ENCODE assay signal across 13 mouse cellular contexts in genomic region chr1:72301845-72302244, GRCm38 (mm10). TPM values are rescaled to one million over a fixed set of nuclear protein-coding genes. Genes with fewer than 3 reads are reported as not detected.
"Had no signal": no experiment of that assay in that cellular context is flagged by ENCODE, and none has a peak within 500 bp of the region (broad histone marks: within the 10 kb centered on the region; RNA-seq: fewer than 3 reads in every experiment).

No protein-coding gene starts in this region.

- H3K9ac ChIP-seq: limb, embryonic 12.5 days; liver, embryonic 14.5 days; midbrain, embryonic 15.5 days; neural tube, embryonic 13.5 days had no signal

- H3K27ac ChIP-seq: kidney, postnatal 0 days; limb, embryonic 12.5 days; liver, embryonic 14.5 days; midbrain, embryonic 15.5 days; neural tube, embryonic 13.5 days had no signal

- DNase-seq: kidney, postnatal 36 days; layer of hippocampus, adult 9-11 months; layer of hippocampus, postnatal 36 days; liver; lung, adult 18-20 months; right cerebral cortex, postnatal 14 days had no signal

- ATAC-seq: midbrain, embryonic 15.5 days had no signal

- H3K9me3 ChIP-seq: limb, embryonic 12.5 days; midbrain, embryonic 15.5 days; neural tube, embryonic 13.5 days had no signal

- H3K27me3 ChIP-seq: limb, embryonic 12.5 days; midbrain, embryonic 15.5 days; neural tube, embryonic 13.5 days had no signal

- H3K4me1 ChIP-seq: midbrain, embryonic 15.5 days had no signal

- H3K4me3 ChIP-seq: limb, embryonic 12.5 days; midbrain, embryonic 15.5 days; neural tube, embryonic 13.5 days had no signal

- H3K4me2 ChIP-seq: limb, embryonic 12.5 days; midbrain, embryonic 15.5 days; neural tube, embryonic 13.5 days had no signal

RNA-seq across cellular contexts. Expression of gene Tmem169, which starts 17.7 kb away (rescaled TPM):
- total RNA-seq: monocyte, adult 5-6 weeks had no signal
- polyA plus RNA-seq: spleen, adult 2 months had no signal
